Comparison of ENCODE assay signal across 32 mouse cellular contexts in the genomic region with DNA sequence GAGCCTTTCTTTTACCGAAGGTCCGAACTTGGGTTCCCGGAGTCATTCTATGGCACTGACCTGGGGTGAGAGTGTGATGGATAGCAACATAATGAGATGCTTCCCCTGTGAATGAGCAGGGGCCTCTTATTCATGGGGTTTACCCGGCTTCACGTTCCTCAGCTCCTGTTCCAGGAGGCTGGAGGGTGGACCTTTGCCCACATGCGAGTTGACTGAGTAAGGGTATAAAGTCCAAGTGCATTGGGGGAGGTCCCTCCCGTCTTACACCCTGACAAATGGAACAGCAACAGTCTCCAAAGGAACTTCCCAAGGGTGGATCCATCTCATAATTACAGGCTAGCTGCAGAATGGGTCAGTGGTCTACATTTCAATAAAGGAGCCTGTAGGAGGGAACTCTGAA. TPM values are rescaled to one million over a fixed set of nuclear protein-coding genes. Genes with fewer than 3 reads are reported as not detected.
DNase-seq lines count a peak whose midpoint lies in the region; ATAC-seq and TF ChIP-seq lines count a peak whose summit lies in the region.
"Had no signal": no experiment of that assay in that cellular context is flagged by ENCODE, and none has a peak within 500 bp of the region (broad histone marks: within the 10 kb centered on the region; RNA-seq: fewer than 3 reads in every experiment).

No protein-coding gene starts in this region.

- no peak overlapping the region for H3K4me3 ChIP-seq in intestine, embryonic 14.5 days (ENCODE audit: low read depth, low read length)
- no peak overlapping the region for H3K4me3 ChIP-seq in kidney, postnatal 0 days (replicated peaks; ENCODE audit: low read depth, low read length)
- H3K4me3 ChIP-seq: embryonic facial prominence, embryonic 10.5 days; forebrain, embryonic 15.5 days; heart, adult 2 months; heart, embryonic 13.5 days; hindbrain, embryonic 12.5 days; limb, embryonic 13.5 days; liver, embryonic 12.5 days; midbrain, embryonic 12.5 days had no signal

- no peaks in the 10 kb centered on the region for H3K36me3 ChIP-seq in intestine, embryonic 14.5 days (ENCODE audit: control insufficient read depth, insufficient read depth, low read length)
- no peaks in the 10 kb centered on the region for H3K36me3 ChIP-seq in kidney, postnatal 0 days (ENCODE audit: insufficient read depth, low read length)
- H3K36me3 ChIP-seq: embryonic facial prominence, embryonic 10.5 days; forebrain, embryonic 15.5 days; heart, embryonic 13.5 days; hindbrain, embryonic 12.5 days; limb, embryonic 13.5 days; liver, embryonic 12.5 days; midbrain, embryonic 12.5 days had no signal

- no peaks in the 10 kb centered on the region for H3K9me3 ChIP-seq in intestine, embryonic 14.5 days (ENCODE audit: control insufficient read depth, low read length)
- no peaks in the 10 kb centered on the region for H3K9me3 ChIP-seq in kidney, postnatal 0 days (replicated peaks; ENCODE audit: low read length)
- H3K9me3 ChIP-seq: embryonic facial prominence, embryonic 10.5 days; forebrain, embryonic 15.5 days; heart, embryonic 13.5 days; hindbrain, embryonic 12.5 days; limb, embryonic 13.5 days; liver, embryonic 12.5 days; midbrain, embryonic 12.5 days had no signal

- 67% methylated on average over 7 of the region's 7 CpGs for WGBS in intestine, embryonic 14.5 days
- WGBS in kidney, postnatal 0 days: 56% methylated on average over 7 of the region's 7 CpGs
- WGBS in large intestine, adult 2 months: 31% methylated on average over 7 of the region's 7 CpGs

- no peak overlapping the region for H3K4me2 ChIP-seq in intestine, embryonic 14.5 days (ENCODE audit: low read length)
- H3K4me2 ChIP-seq in kidney, postnatal 0 days (ENCODE audit: low read length): no peak overlapping the region
- H3K4me2 ChIP-seq: forebrain, embryonic 15.5 days; heart, embryonic 13.5 days; hindbrain, embryonic 12.5 days; limb, embryonic 13.5 days; liver, embryonic 12.5 days; midbrain, embryonic 12.5 days had no signal

- TF ChIP-seq CTCF in kidney, postnatal 0 days (IDR thresholded peaks at IDR 0.05; ENCODE audit: low read depth): no peak

- no peak overlapping the region for H3K27ac ChIP-seq in intestine, embryonic 14.5 days (ENCODE audit: low read depth)
- peak overlapping the region; percentile 44; the same call in 1 of the 2 replicates for H3K27ac ChIP-seq in kidney, postnatal 0 days
- H3K27ac ChIP-seq: embryonic facial prominence, embryonic 10.5 days; forebrain, embryonic 15.5 days; heart, adult 2 months; heart, embryonic 13.5 days; hindbrain, embryonic 12.5 days; limb, embryonic 13.5 days; liver, embryonic 12.5 days; midbrain, embryonic 12.5 days had no signal

- 0 out of 2 replicates have a peak, but pooled peaks cover under 1% of the 10 kb centered on the region for H3K4me1 ChIP-seq in intestine, embryonic 14.5 days (replicated peaks; ENCODE audit: control insufficient read depth, insufficient read depth, low read length)
- H3K4me1 ChIP-seq in kidney, postnatal 0 days (replicated peaks; ENCODE audit: insufficient read depth, low read length): no peaks in the 10 kb centered on the region
- H3K4me1 ChIP-seq: forebrain, embryonic 15.5 days; heart, embryonic 13.5 days; hindbrain, embryonic 12.5 days; liver, embryonic 12.5 days; midbrain, embryonic 12.5 days had no signal

- H3K9ac ChIP-seq in intestine, embryonic 14.5 days (ENCODE audit: low read length): no peak overlapping the region
- no peak overlapping the region for H3K9ac ChIP-seq in kidney, postnatal 0 days (ENCODE audit: low read depth, low read length)
- H3K9ac ChIP-seq: forebrain, embryonic 15.5 days; heart, embryonic 13.5 days; hindbrain, embryonic 12.5 days; limb, embryonic 13.5 days; liver, embryonic 12.5 days; midbrain, embryonic 12.5 days had no signal

- peak; percentile 49; the same call in 1 of the 2 replicates for ATAC-seq in intestine, embryonic 14.5 days (replicated peaks; ENCODE audit: low FRiP score, low TSS enrichment, low read depth)
- peak; percentile 80 for ATAC-seq in kidney, postnatal 0 days (replicated peaks; ENCODE audit: low FRiP score, low read depth)
- ATAC-seq: CD4-positive, CD25-positive, alpha-beta regulatory T cell, adult 4 months; forebrain, embryonic 15.5 days; liver, embryonic 12.5 days had no signal

- DNase-seq in intestine, embryonic 14.5 days (ENCODE audit: low spot score): no peak
- DNase-seq in kidney, adult 18-20 months: peak; percentile 76
- peak; percentile 19 for DNase-seq in kidney, postnatal 0 days (ENCODE audit: low spot score)
- DNase-seq in large intestine, adult 2 months (ENCODE audit: low read depth, low spot score): peak; percentile 58
- no peak for DNase-seq in thymus, postnatal 14 days
- no peak for DNase-seq in layer of hippocampus, postnatal 14 days (ENCODE audit: low spot score in 2 of 2)
- DNase-seq in frontal cortex, postnatal 25 days (ENCODE audit: low spot score in 2 of 2): no peak
- DNase-seq in thymus, postnatal 10 days (ENCODE audit: low spot score in 2 of 2): no peak
- DNase-seq: adrenal gland, postnatal 14 days; cerebellum, adult 8-10 months; gastrocnemius, postnatal 25 days; heart, adult 2 months; heart, postnatal 14 days; lung, adult 2 months; lung, postnatal 14 days; right cerebral cortex, postnatal 25 days; thymus, adult 18-20 months had no signal

- H3K27me3 ChIP-seq in intestine, embryonic 14.5 days (replicated peaks; ENCODE audit: control insufficient read depth, insufficient read depth, low read length): no peaks in the 10 kb centered on the region
- H3K27me3 ChIP-seq in kidney, postnatal 0 days (ENCODE audit: insufficient read depth, low read length): no peaks in the 10 kb centered on the region
- H3K27me3 ChIP-seq: hindbrain, embryonic 12.5 days; limb, embryonic 13.5 days; liver, embryonic 12.5 days had no signal

RNA-seq across cellular contexts. Expression of a gene that starts 23.8 kb away (rescaled TPM):
- 16.5 and 17.1 TPM in 2 replicates for polyA plus RNA-seq in intestine, embryonic 14.5 days (2014; fragmentation: Nextera tagmentation; extraction: Ambion mirVana)
- 3.6 and 5.0 TPM in 2 replicates for polyA plus RNA-seq in kidney, postnatal 0 days (2015; fragmentation: Nextera tagmentation; extraction: Ambion mirVana)
- polyA plus RNA-seq in large intestine, adult 2 months (2012; rRNA removed): 409 and 926 TPM in 2 replicates
- total RNA-seq in layer of hippocampus, postnatal 14 days (2021): not detected
- total RNA-seq: common myeloid progenitor, adult 5-6 weeks; gastrocnemius, postnatal 25 days; heart, adult 2 months; layer of hippocampus, adult 8-10 months; left cerebral cortex, postnatal 25 days; megakaryocyte progenitor cell, adult 5-6 weeks had no signal
- polyA plus RNA-seq: CD4-positive, CD25-positive, alpha-beta regulatory T cell, adult 4 months; forebrain, embryonic 15.5 days; lung, adult 2 months had no signal

RNA-seq across cellular contexts. Expression of a gene that starts 31.2 kb away (rescaled TPM):
- polyA plus RNA-seq in intestine, embryonic 14.5 days (2014; fragmentation: Nextera tagmentation; extraction: Ambion mirVana): 6.0 and 9.2 TPM in 2 replicates
- 30.6 and 31.8 TPM in 2 replicates for polyA plus RNA-seq in kidney, postnatal 0 days (2015; fragmentation: Nextera tagmentation; extraction: Ambion mirVana)
- 1.0 and 2.8 TPM in 2 replicates for polyA plus RNA-seq in large intestine, adult 2 months (2012; rRNA removed)
- total RNA-seq in layer of hippocampus, postnatal 14 days (2021): not detected
- total RNA-seq: common myeloid progenitor, adult 5-6 weeks; gastrocnemius, postnatal 25 days; heart, adult 2 months; heart, postnatal 14 days; layer of hippocampus, adult 8-10 months; left cerebral cortex, postnatal 25 days; megakaryocyte progenitor cell, adult 5-6 weeks had no signal
- polyA plus RNA-seq: CD4-positive, CD25-positive, alpha-beta regulatory T cell, adult 4 months; midbrain, embryonic 12.5 days; neural tube, embryonic 11.5 days had no signal

RNA-seq across cellular contexts. Expression of a gene that starts 39.7 kb away (rescaled TPM):
- not detected in 2 replicates for polyA plus RNA-seq in intestine, embryonic 14.5 days (2014; fragmentation: Nextera tagmentation; extraction: Ambion mirVana)
- polyA plus RNA-seq in kidney, postnatal 0 days (2015; fragmentation: Nextera tagmentation; extraction: Ambion mirVana): not detected in 2 replicates
- 3.9 and 4.5 TPM in 2 replicates for polyA plus RNA-seq in large intestine, adult 2 months (2012; rRNA removed)
- total RNA-seq in layer of hippocampus, postnatal 14 days (2021): 1 to 10 TPM; 1.1 to 1.5 TPM
- total RNA-seq: adrenal gland, postnatal 14 days; common myeloid progenitor, adult 5-6 weeks; gastrocnemius, postnatal 25 days; heart, adult 2 months; heart, postnatal 14 days; megakaryocyte progenitor cell, adult 5-6 weeks had no signal
- polyA plus RNA-seq: CD4-positive, CD25-positive, alpha-beta regulatory T cell, adult 4 months; embryonic facial prominence, embryonic 10.5 days; heart, adult 2 months; heart, embryonic 13.5 days; limb, embryonic 13.5 days; midbrain, embryonic 12.5 days; neural tube, embryonic 11.5 days; stomach, embryonic 14.5 days had no signal

RNA-seq across cellular contexts. Expression of a gene that starts 59.4 kb away (rescaled TPM):
- not detected in 2 replicates for polyA plus RNA-seq in intestine, embryonic 14.5 days (2014; fragmentation: Nextera tagmentation; extraction: Ambion mirVana)
- 0.45 and 0.46 TPM in 2 replicates for polyA plus RNA-seq in kidney, postnatal 0 days (2015; fragmentation: Nextera tagmentation; extraction: Ambion mirVana)
- polyA plus RNA-seq in large intestine, adult 2 months (2012; rRNA removed): not detected in 2 replicates
- not detected for total RNA-seq in layer of hippocampus, postnatal 14 days (2021)
- total RNA-seq: adrenal gland, postnatal 14 days; common myeloid progenitor, adult 5-6 weeks; gastrocnemius, postnatal 25 days; heart, adult 2 months; heart, postnatal 14 days; layer of hippocampus, adult 8-10 months; left cerebral cortex, postnatal 25 days; megakaryocyte progenitor cell, adult 5-6 weeks had no signal
- polyA plus RNA-seq: CD4-positive, CD25-positive, alpha-beta regulatory T cell, adult 4 months; embryonic facial prominence, embryonic 10.5 days; forebrain, embryonic 15.5 days; heart, adult 2 months; heart, embryonic 13.5 days; hindbrain, embryonic 12.5 days; limb, embryonic 13.5 days; liver, embryonic 12.5 days; lung, adult 2 months; midbrain, embryonic 12.5 days; neural tube, embryonic 11.5 days; stomach, embryonic 14.5 days; urinary bladder, adult 2 months had no signal

Comparison
In these comparisons a context has a peak if more than half of its experiments do, and no peak if none do; other contexts are left out.
1. DNase-seq: peak in kidney, adult 18-20 months (single experiment), kidney, postnatal 0 days (single experiment) and large intestine, adult 2 months (single experiment); none in intestine, embryonic 14.5 days (single experiment), thymus, postnatal 14 days (single experiment), layer of hippocampus, postnatal 14 days (0 of 2), frontal cortex, postnatal 25 days (0 of 2) and thymus, postnatal 10 days (0 of 2).
2. RNA of a gene that starts 23.8 kb away (polyA plus RNA-seq): 409 to 926 TPM in large intestine, adult 2 months; 16.5 to 17.1 TPM in intestine, embryonic 14.5 days and 3.6 to 5.0 TPM in kidney, postnatal 0 days; every median in the first group is over 10 times any median in the second.